In genomic region chr14:78725976-78726375, GRCm38 (mm10) we compare ENCODE assay signal across 8 mouse cellular contexts. TPM values are rescaled to one million over a fixed set of nuclear protein-coding genes. Genes with fewer than 3 reads are reported as not detected.
DNase-seq lines count a peak whose midpoint lies in the region; ATAC-seq and TF ChIP-seq lines count a peak whose summit lies in the region.

No protein-coding gene starts in this region.

- 65% methylated on average over 13 of the region's 13 CpGs for WGBS in heart, adult 2 months
- WGBS in forebrain, embryonic 16.5 days, result 25% methylated on average over 13 of the region's 13 CpGs
- WGBS in liver, embryonic 14.5 days (ENCODE audit: insufficient replicate concordance), result 42% methylated on average over 13 of the region's 13 CpGs

- DNase-seq in heart, adult 2 months, result no peak
- DNase-seq in heart, adult 8-10 months (ENCODE audit: low spot score), result no peak
- no peak for DNase-seq in liver, embryonic 14.5 days (ENCODE audit: low read depth in 3 of 3, low spot score in 3 of 3)
- no peak for DNase-seq in thymus, postnatal 4 days
- no peak for DNase-seq in thymus, postnatal 25 days
- no peak for DNase-seq in cerebellum, postnatal 10 days

- peaks cover 4% of the 10 kb centered on the region for H3K4me1 ChIP-seq in heart, adult 2 months (ENCODE audit: control insufficient read depth, insufficient read depth, low read length)
- peaks cover 83% of the 10 kb centered on the region for H3K4me1 ChIP-seq in E14TG2a.4 (replicated peaks; ENCODE audit: low read depth, low read length)
- peaks cover 16% of the 10 kb centered on the region for H3K4me1 ChIP-seq in forebrain, embryonic 16.5 days (replicated peaks; ENCODE audit: control insufficient read depth, insufficient read depth, low read length)
- H3K4me1 ChIP-seq in liver, embryonic 14.5 days (replicated peaks; ENCODE audit: control insufficient read depth in 2 of 2, insufficient read depth in 2 of 2, low read length in 1 of 2), result peaks cover 3 to 9% of the 10 kb centered on the region in 2 experiments; a peak in 3 of 4 replicates

- intact Hi-C loops in heart, adult 2 months (cut with DNase I), result loop anchor here (2.0 kb wide), 2 partner anchors 47 to 123 kb away; partner anchors contain the start of gene Vwa8

- no peak for TF ChIP-seq CTCF in heart, adult 2 months (IDR thresholded peaks at IDR 0.05)
- no peak for TF ChIP-seq CTCF in E14TG2a.4 (conservative IDR thresholded peaks at IDR 0.05; ENCODE audit: low read length)
- TF ChIP-seq CTCF in liver, embryonic 14.5 days (IDR thresholded peaks at IDR 0.05; ENCODE audit: low read depth), result no peak

- no peak for TF ChIP-seq EP300 in heart, adult 2 months (IDR thresholded peaks at IDR 0.05; ENCODE audit: insufficient read depth, low read depth, low read length)
- no peak for TF ChIP-seq EP300 in liver, embryonic 14.5 days (IDR thresholded peaks at IDR 0.05; ENCODE audit: low read depth)

- TF ChIP-seq POLR2A in heart, adult 2 months (IDR thresholded peaks at IDR 0.05; ENCODE audit: insufficient read depth, low read depth, low read length), result no peak

- peak overlapping the region; percentile 41 for H3K27ac ChIP-seq in heart, adult 2 months
- no peak overlapping the region for H3K27ac ChIP-seq in forebrain, embryonic 16.5 days (ENCODE audit: low read length)
- no peak overlapping the region for H3K27ac ChIP-seq in liver, embryonic 14.5 days

- no peak overlapping the region for H3K9ac ChIP-seq in heart, adult 2 months (ENCODE audit: low read depth, low read length)
- H3K9ac ChIP-seq in forebrain, embryonic 16.5 days (replicated peaks; ENCODE audit: low read depth, low read length), result no peak overlapping the region
- no peak overlapping the region for H3K9ac ChIP-seq in liver, embryonic 14.5 days (replicated peaks)

- H3K9me3 ChIP-seq in E14TG2a.4 (ENCODE audit: low read length), result no peaks in the 10 kb centered on the region
- H3K9me3 ChIP-seq in forebrain, embryonic 16.5 days (ENCODE audit: control insufficient read depth, low read length), result no peaks in the 10 kb centered on the region
- no peaks in the 10 kb centered on the region for H3K9me3 ChIP-seq in liver, embryonic 14.5 days (ENCODE audit: control insufficient read depth, low read length)

- no peaks in the 10 kb centered on the region for H3K36me3 ChIP-seq in heart, adult 2 months (ENCODE audit: control insufficient read depth, insufficient read depth, low read length)
- H3K36me3 ChIP-seq in E14TG2a.4 (ENCODE audit: insufficient read depth, low read length), result peaks cover 9% of the 10 kb centered on the region; the same call in 1 of the 2 replicates
- no peaks in the 10 kb centered on the region for H3K36me3 ChIP-seq in forebrain, embryonic 16.5 days (ENCODE audit: control insufficient read depth, insufficient read depth)
- H3K36me3 ChIP-seq in liver, embryonic 14.5 days (replicated peaks; ENCODE audit: control insufficient read depth, insufficient read depth, low read depth), result no peaks in the 10 kb centered on the region

- H3K4me2 ChIP-seq in forebrain, embryonic 16.5 days (ENCODE audit: low read length), result peak overlapping the region; percentile 89; the same call in 1 of the 2 replicates
- peak overlapping the region; percentile 84 for H3K4me2 ChIP-seq in liver, embryonic 14.5 days (ENCODE audit: low read depth)

- H3K4me3 ChIP-seq in heart, adult 2 months, result no peak overlapping the region; the same call in 1 of the 2 replicates
- peak overlapping the region; percentile 89 for H3K4me3 ChIP-seq in E14TG2a.4 (replicated peaks; ENCODE audit: low read length)
- H3K4me3 ChIP-seq in forebrain, embryonic 16.5 days (replicated peaks; ENCODE audit: low read length), result peak overlapping the region; percentile 64; the same call in 1 of the 2 replicates
- peak overlapping the region in 1 of 2 experiments; percentile 63; a peak in 1 of 4 replicates for H3K4me3 ChIP-seq in liver, embryonic 14.5 days (ENCODE audit: insufficient read depth in 1 of 2, low read depth in 2 of 2, low read length in 2 of 2)

- no peak for ATAC-seq in forebrain, embryonic 16.5 days
- no peak for ATAC-seq in liver, embryonic 14.5 days (ENCODE audit: insufficient read depth)

- no peaks in the 10 kb centered on the region for H3K27me3 ChIP-seq in heart, adult 2 months (ENCODE audit: control insufficient read depth, insufficient read depth, low read length)
- peaks cover 7% of the 10 kb centered on the region for H3K27me3 ChIP-seq in E14TG2a.4 (ENCODE audit: insufficient read depth, low read length)
- no peaks in the 10 kb centered on the region for H3K27me3 ChIP-seq in forebrain, embryonic 16.5 days (replicated peaks; ENCODE audit: control insufficient read depth, insufficient read depth, low read length)
- H3K27me3 ChIP-seq in liver, embryonic 14.5 days (ENCODE audit: control insufficient read depth, insufficient read depth, low read length), result peaks cover 14% of the 10 kb centered on the region

- no peaks in the 10 kb centered on the region for H3K79me2 ChIP-seq in heart, adult 2 months (replicated peaks; ENCODE audit: control insufficient read depth, insufficient read depth, low read length)

RNA-seq across cellular contexts. Expression of gene Dgkh, which starts 6.6 kb away (rescaled TPM):
- 1 to 10 TPM; 6.2 to 6.3 TPM for total RNA-seq in heart, adult 2 months (2021)
- polyA plus RNA-seq in heart, adult 2 months (2012; rRNA removed), result 1.1 and 2.1 TPM in 2 replicates
- 1 to 10 TPM; 4.3 to 7.0 (median 5.9) TPM for total RNA-seq in heart, adult 8-10 months (2022)
- 2.4 and 2.8 TPM in 2 replicates for polyA plus RNA-seq in forebrain, embryonic 16.5 days (2015; fragmentation: Nextera tagmentation; extraction: Ambion mirVana)
- 0.25 and 0.36 TPM in 2 replicates for polyA plus RNA-seq in liver, embryonic 14.5 days (2012; rRNA removed)
- polyA plus RNA-seq in liver, embryonic 14.5 days (2014; fragmentation: Nextera tagmentation; extraction: Ambion mirVana), result 0.15 and 0.23 TPM in 2 replicates
